Mouse (Mus musculus): ENCODE measurements around the gene Man2b2.

GRCm38 (mm10) chr5:36869578-36870236, 39.3 kb upstream of the Man2b2 start:
- no peak for TF ChIP-seq CTCF (IDR thresholded peaks at IDR 0.05; ENCODE audit: control insufficient read depth, insufficient read depth, insufficient read length)
- TF ChIP-seq USF1 (IDR thresholded peaks at IDR 0.05; ENCODE audit: low read depth), result no peak
- TF ChIP-seq CEBPB (IDR thresholded peaks at IDR 0.05; ENCODE audit: low read depth), result no peak
- TF ChIP-seq MAX (IDR thresholded peaks at IDR 0.05), result no peak
- no peak for TF ChIP-seq FOSL1 (IDR thresholded peaks at IDR 0.05; ENCODE audit: insufficient read depth, low read length, poor library complexity, severe bottlenecking)
- TF ChIP-seq MYOD1 (IDR thresholded peaks at IDR 0.05; ENCODE audit: control insufficient read depth, insufficient read length, low read depth), result no peak
